Mouse (Mus musculus) small intestine, adult 2 months (tissue): ENCODE results near the gene Ass1.

ENCODE experiments used
- CTCF ChIP-seq: fragments of 200-500 bp; IDR thresholded peaks from 2 replicates; pipeline ENCODE4 v1.5.1; 2012; ENCODE audit warnings: low read depth, mild to moderate bottlenecking, control low read depth, inconsistent platforms, low read length, moderate library complexity, mixed read lengths; ENCODE audit not compliant: insufficient replicate concordance, insufficient read length; ENCODE audit errors: extremely low read depth
- POLR2A ChIP-seq: fragments of 200-500 bp; IDR thresholded peaks from 2 replicates; pipeline ENCODE4 v1.6.1; 2012; ENCODE audit warnings: low read depth, mild to moderate bottlenecking, control low read depth, inconsistent platforms, low read length, moderate library complexity

DNA sequence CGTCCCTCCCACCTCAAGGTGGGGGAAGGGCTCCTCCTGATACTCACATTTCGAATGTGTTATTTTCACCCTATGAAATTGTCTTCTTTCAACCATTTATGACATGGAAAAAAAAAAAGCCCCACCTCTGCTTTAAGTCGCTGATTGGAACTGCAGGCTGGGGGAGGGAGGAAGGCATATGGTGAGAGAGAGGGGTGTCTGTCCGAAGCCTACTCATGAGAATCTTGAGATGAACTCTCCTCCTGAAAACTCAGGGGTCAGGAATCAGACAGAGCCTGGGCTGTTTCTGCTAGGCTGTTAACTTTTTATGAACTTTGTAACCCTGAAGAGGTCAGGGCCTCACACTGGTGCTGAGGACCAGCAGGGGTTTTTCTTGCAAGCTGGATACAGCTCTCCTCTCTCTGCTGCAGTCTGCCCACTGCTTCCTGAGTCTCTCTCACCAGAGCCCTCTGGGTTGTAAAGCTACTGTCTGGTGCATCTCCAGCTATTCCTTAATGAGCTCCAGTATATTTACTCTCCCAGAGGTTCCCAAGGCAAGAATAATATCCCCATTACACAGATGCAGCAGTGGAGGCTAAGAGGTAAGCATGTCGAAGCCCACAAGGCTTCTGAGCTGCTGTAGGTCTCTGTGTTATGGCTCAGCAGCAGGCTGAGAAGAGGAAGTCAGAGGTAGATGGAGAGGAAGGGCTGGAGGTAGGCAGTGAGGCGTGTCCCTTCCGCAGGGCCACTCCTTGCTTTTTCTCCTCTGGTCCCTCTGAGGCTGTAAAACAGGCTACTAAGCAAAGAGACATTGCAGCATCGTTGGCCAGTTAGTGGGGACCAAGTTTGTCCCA is 6.1 kb upstream of the Ass1 start:
- TF ChIP-seq POLR2A, result no peak
- no peak for TF ChIP-seq CTCF
